Mouse (Mus musculus): Measurements from ENCODE around the gene Taf1d. TPM values are rescaled to one million over a fixed set of nuclear protein-coding genes. Genes with fewer than 3 reads are reported as not detected.
A peak's percentile ranks its signal among the peaks of the same experiment; 100 is the strongest.

Taf1d gene
- polyA plus RNA-seq (2014; fragmentation: Nextera tagmentation; extraction: Ambion mirVana), result 84.8 and 96.8 TPM in 2 replicates

- peak; percentile 95 for ATAC-seq (ENCODE audit: insufficient number of reproducible peaks, insufficient read depth, low FRiP score, low read depth)
- Histone ChIP-seq H3K4me2 (replicated peaks; ENCODE audit: low read depth, low read length) (peak within 1 kb of the TSS; percentile 84), H3K9ac (replicated peaks; ENCODE audit: low read depth, low read length) (peak within 1 kb of the TSS; percentile 82), H3K27me3 (ENCODE audit: control insufficient read depth, insufficient read depth, low read length) (no peaks in the 10 kb centered on the region), H3K4me3 (ENCODE audit: low read depth, low read length) (peak within 1 kb of the TSS; percentile 78), H3K9me3 (ENCODE audit: control insufficient read depth, low read depth, low read length) (no peaks in the 10 kb centered on the region), H3K4me1 (ENCODE audit: control insufficient read depth, insufficient read depth, low read length) (peaks cover 22% of the 10 kb centered on the region; the same call in 1 of the 2 replicates), H3K27ac (ENCODE audit: low read length) (peak within 1 kb of the TSS; percentile 93), H3K36me3 (ENCODE audit: control insufficient read depth, insufficient read depth, low read length) (peaks cover 23% of the 10 kb centered on the region)
- 13% methylated on average over 45 of the region's 45 CpGs for WGBS
Measured at GRCm38 (mm10) chr9:15305503-15306397, at the start of gene Taf1d. TSS of gene Taf1d (plus strand) at chr9:15306214.

- Histone ChIP-seq H3K27me3 (ENCODE audit: control insufficient read depth, insufficient read depth, low read length) (no peaks in the 10 kb centered on the region), H3K9ac (replicated peaks; ENCODE audit: low read depth, low read length) (no peak overlapping the region), H3K27ac (ENCODE audit: low read length) (no peak overlapping the region), H3K9me3 (ENCODE audit: control insufficient read depth, low read depth, low read length) (no peaks in the 10 kb centered on the region), H3K4me1 (ENCODE audit: control insufficient read depth, insufficient read depth, low read length) (no peaks in the 10 kb centered on the region), H3K4me2 (replicated peaks; ENCODE audit: low read depth, low read length) (no peak overlapping the region), H3K36me3 (ENCODE audit: control insufficient read depth, insufficient read depth, low read length) (peaks cover 6% of the 10 kb centered on the region; the same call in 1 of the 2 replicates), H3K4me3 (ENCODE audit: low read depth, low read length) (no peak overlapping the region)
- 65% methylated on average over 3 of the region's 3 CpGs for WGBS
- ATAC-seq (ENCODE audit: insufficient number of reproducible peaks, insufficient read depth, low FRiP score, low read depth), result no peak
Measured at GRCm38 (mm10) chr9:15256214-15256613, 49.8 kb upstream of the Taf1d start.

GRCm38 (mm10) chr9:15261980-15262379 is 44.0 kb upstream of the Taf1d start:
- peak overlapping the region; percentile 66; the same call in 1 of the 2 replicates for H3K27ac ChIP-seq (ENCODE audit: low read length)
- no peaks in the 10 kb centered on the region for H3K4me1 ChIP-seq (ENCODE audit: control insufficient read depth, insufficient read depth, low read length)
- H3K27me3 ChIP-seq (ENCODE audit: control insufficient read depth, insufficient read depth, low read length), result no peaks in the 10 kb centered on the region
- peak; percentile 26; the same call in 1 of the 2 replicates for ATAC-seq (ENCODE audit: insufficient number of reproducible peaks, insufficient read depth, low FRiP score, low read depth)
- no peak overlapping the region for H3K9ac ChIP-seq (replicated peaks; ENCODE audit: low read depth, low read length)
- no peak overlapping the region for H3K4me2 ChIP-seq (replicated peaks; ENCODE audit: low read depth, low read length)
- H3K9me3 ChIP-seq (ENCODE audit: control insufficient read depth, low read depth, low read length), result no peaks in the 10 kb centered on the region
- WGBS, result 67% methylated on average over 8 of the region's 8 CpGs
- H3K36me3 ChIP-seq (ENCODE audit: control insufficient read depth, insufficient read depth, low read length), result peaks cover 48% of the 10 kb centered on the region
- no peak overlapping the region for H3K4me3 ChIP-seq (ENCODE audit: low read depth, low read length)

GRCm38 (mm10) chr9:15263487-15263886 is 42.5 kb upstream of the Taf1d start:
- WGBS, result 94% methylated on average over 10 of the region's 10 CpGs
- H3K36me3 ChIP-seq (ENCODE audit: control insufficient read depth, insufficient read depth, low read length), result peaks cover 63% of the 10 kb centered on the region
- H3K4me1 ChIP-seq (ENCODE audit: control insufficient read depth, insufficient read depth, low read length), result no peaks in the 10 kb centered on the region
- no peak overlapping the region for H3K4me3 ChIP-seq (ENCODE audit: low read depth, low read length)
- no peaks in the 10 kb centered on the region for H3K9me3 ChIP-seq (ENCODE audit: control insufficient read depth, low read depth, low read length)
- no peak overlapping the region for H3K9ac ChIP-seq (replicated peaks; ENCODE audit: low read depth, low read length)
- H3K27me3 ChIP-seq (ENCODE audit: control insufficient read depth, insufficient read depth, low read length), result no peaks in the 10 kb centered on the region
- no peak for ATAC-seq (ENCODE audit: insufficient number of reproducible peaks, insufficient read depth, low FRiP score, low read depth)
- no peak overlapping the region for H3K4me2 ChIP-seq (replicated peaks; ENCODE audit: low read depth, low read length)
- H3K27ac ChIP-seq (ENCODE audit: low read length), result no peak overlapping the region

GRCm38 (mm10) chr9:15273981-15274380 is 32.0 kb upstream of the Taf1d start:
- Histone ChIP-seq H3K36me3 (ENCODE audit: control insufficient read depth, insufficient read depth, low read length) (peaks cover 72% of the 10 kb centered on the region), H3K27ac (ENCODE audit: low read length) (no peak overlapping the region), H3K4me3 (ENCODE audit: low read depth, low read length) (no peak overlapping the region), H3K27me3 (ENCODE audit: control insufficient read depth, insufficient read depth, low read length) (no peaks in the 10 kb centered on the region), H3K4me2 (replicated peaks; ENCODE audit: low read depth, low read length) (no peak overlapping the region), H3K9me3 (ENCODE audit: control insufficient read depth, low read depth, low read length) (no peaks in the 10 kb centered on the region), H3K9ac (replicated peaks; ENCODE audit: low read depth, low read length) (no peak overlapping the region), H3K4me1 (ENCODE audit: control insufficient read depth, insufficient read depth, low read length) (peaks cover 3% of the 10 kb centered on the region; the same call in 1 of the 2 replicates)
- WGBS, result 96% methylated on average over 2 of the region's 2 CpGs
- no peak for ATAC-seq (ENCODE audit: insufficient number of reproducible peaks, insufficient read depth, low FRiP score, low read depth)

DNA sequence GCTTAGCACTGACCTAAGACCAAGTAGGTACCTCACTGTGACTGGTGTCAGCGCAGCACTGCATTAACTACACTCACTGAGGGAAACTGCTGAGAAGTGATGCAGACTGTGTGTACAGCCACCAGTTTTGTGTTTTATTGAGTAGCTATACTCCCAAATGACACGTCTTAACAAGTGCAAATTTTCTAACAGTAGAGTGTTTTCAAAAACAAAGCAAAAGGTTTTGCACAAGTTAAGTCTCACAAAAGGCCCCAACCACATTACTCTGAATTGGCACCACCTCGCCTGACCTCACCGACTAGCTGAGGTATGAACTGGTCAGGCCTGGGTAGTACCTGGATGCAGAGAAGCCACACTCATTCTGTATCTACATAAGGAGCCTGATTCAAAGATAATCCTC is 29.2 kb upstream of the Taf1d start:
- peaks cover 47% of the 10 kb centered on the region for H3K36me3 ChIP-seq (ENCODE audit: control insufficient read depth, insufficient read depth, low read length)
- H3K4me3 ChIP-seq (ENCODE audit: low read depth, low read length), result no peak overlapping the region
- no peak for ATAC-seq (ENCODE audit: insufficient number of reproducible peaks, insufficient read depth, low FRiP score, low read depth)
- 92% methylated on average over 4 of the region's 4 CpGs for WGBS
- no peak overlapping the region for H3K27ac ChIP-seq (ENCODE audit: low read length)
- H3K27me3 ChIP-seq (ENCODE audit: control insufficient read depth, insufficient read depth, low read length), result no peaks in the 10 kb centered on the region
- H3K9me3 ChIP-seq (ENCODE audit: control insufficient read depth, low read depth, low read length), result no peaks in the 10 kb centered on the region
- H3K4me2 ChIP-seq (replicated peaks; ENCODE audit: low read depth, low read length), result no peak overlapping the region
- H3K4me1 ChIP-seq (ENCODE audit: control insufficient read depth, insufficient read depth, low read length), result peaks cover 8% of the 10 kb centered on the region; the same call in 1 of the 2 replicates
- H3K9ac ChIP-seq (replicated peaks; ENCODE audit: low read depth, low read length), result no peak overlapping the region

GRCm38 (mm10) chr9:15278343-15278742 is 27.7 kb upstream of the Taf1d start:
- no peak for ATAC-seq (ENCODE audit: insufficient number of reproducible peaks, insufficient read depth, low FRiP score, low read depth)

DNA sequence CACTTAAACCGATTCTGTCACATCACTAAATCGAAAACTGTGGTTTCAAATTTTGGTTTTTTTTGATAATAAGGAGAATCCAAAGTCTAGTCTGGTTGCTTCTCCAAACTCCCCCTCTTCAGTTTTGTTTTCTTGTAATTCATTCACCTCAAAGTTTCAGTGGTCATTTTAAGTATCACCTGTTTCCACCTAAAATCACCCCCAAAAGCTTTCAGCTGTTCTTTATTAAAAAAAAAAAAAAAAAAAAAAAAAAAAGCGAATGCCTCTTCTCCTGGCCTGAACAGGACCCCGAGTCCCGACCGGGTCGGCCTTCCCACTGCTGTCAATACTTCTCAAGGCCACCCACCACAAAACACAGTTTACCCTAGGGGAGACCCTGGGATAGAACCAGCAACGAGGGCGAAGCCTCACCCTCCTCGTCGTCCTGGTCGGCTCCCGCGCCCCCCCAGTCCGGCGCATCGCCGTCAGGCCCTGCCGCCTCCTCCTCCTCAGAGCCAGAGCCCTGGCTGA is 26.8 kb upstream of the Taf1d start:
- Histone ChIP-seq H3K36me3 (ENCODE audit: control insufficient read depth, insufficient read depth, low read length) (peaks cover 24% of the 10 kb centered on the region), H3K27me3 (ENCODE audit: control insufficient read depth, insufficient read depth, low read length) (no peaks in the 10 kb centered on the region), H3K9ac (replicated peaks; ENCODE audit: low read depth, low read length) (peak overlapping the region; percentile 94), H3K9me3 (ENCODE audit: control insufficient read depth, low read depth, low read length) (no peaks in the 10 kb centered on the region), H3K4me1 (ENCODE audit: control insufficient read depth, insufficient read depth, low read length) (peaks cover 8% of the 10 kb centered on the region; the same call in 1 of the 2 replicates), H3K27ac (ENCODE audit: low read length) (peak overlapping the region; percentile 91), H3K4me2 (replicated peaks; ENCODE audit: low read depth, low read length) (peak overlapping the region; percentile 60), H3K4me3 (ENCODE audit: low read depth, low read length) (peak overlapping the region; percentile 98)
- 9% methylated on average over 19 of the region's 19 CpGs for WGBS
- ATAC-seq (ENCODE audit: insufficient number of reproducible peaks, insufficient read depth, low FRiP score, low read depth), result no peak; the same call in none of the 2 replicates

More at GRCm38 (mm10) chr9:15278343-15278742, 27.7 kb upstream of the Taf1d start:
- Histone ChIP-seq H3K4me1 (ENCODE audit: control insufficient read depth, insufficient read depth, low read length) (peaks cover 8% of the 10 kb centered on the region; the same call in 1 of the 2 replicates), H3K9me3 (ENCODE audit: control insufficient read depth, low read depth, low read length) (no peaks in the 10 kb centered on the region), H3K4me2 (replicated peaks; ENCODE audit: low read depth, low read length) (no peak overlapping the region; the same call in 1 of the 2 replicates), H3K27ac (ENCODE audit: low read length) (no peak overlapping the region), H3K36me3 (ENCODE audit: control insufficient read depth, insufficient read depth, low read length) (peaks cover 32% of the 10 kb centered on the region), H3K27me3 (ENCODE audit: control insufficient read depth, insufficient read depth, low read length) (no peaks in the 10 kb centered on the region), H3K9ac (replicated peaks; ENCODE audit: low read depth, low read length) (no peak overlapping the region), H3K4me3 (ENCODE audit: low read depth, low read length) (no peak overlapping the region)
- WGBS, result 91% methylated on average over 3 of the region's 3 CpGs
